Mouse (Mus musculus): ENCODE measurements at regions not wholly inside any gene's neighbourhood (a gene's known extent, or its start where the extent isn't known, plus 50 kb on each side); places are given as distances from the start of the nearest gene placed in this dataset.

DNA sequence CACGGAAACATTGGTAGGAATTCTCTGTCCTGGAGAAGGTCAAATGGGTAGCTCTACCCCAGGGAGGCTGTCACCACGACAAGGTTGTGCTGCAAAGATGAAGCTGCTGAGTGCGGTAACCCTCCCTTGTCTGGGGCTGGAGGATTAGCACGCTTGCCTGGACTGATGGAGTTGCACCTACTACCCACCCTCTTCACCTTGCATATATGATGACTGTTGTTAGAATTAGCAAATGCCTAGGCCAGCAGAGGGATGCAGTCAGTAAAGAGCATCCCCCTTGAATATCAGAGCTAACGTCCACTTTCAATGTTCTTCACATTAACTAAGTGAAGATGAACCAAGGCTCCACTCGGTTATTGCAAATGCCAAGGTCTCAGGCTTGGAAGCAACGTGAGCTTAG is 169.7 kb upstream of the Pabpc6 start:
- DNase-seq = no peak

DNA sequence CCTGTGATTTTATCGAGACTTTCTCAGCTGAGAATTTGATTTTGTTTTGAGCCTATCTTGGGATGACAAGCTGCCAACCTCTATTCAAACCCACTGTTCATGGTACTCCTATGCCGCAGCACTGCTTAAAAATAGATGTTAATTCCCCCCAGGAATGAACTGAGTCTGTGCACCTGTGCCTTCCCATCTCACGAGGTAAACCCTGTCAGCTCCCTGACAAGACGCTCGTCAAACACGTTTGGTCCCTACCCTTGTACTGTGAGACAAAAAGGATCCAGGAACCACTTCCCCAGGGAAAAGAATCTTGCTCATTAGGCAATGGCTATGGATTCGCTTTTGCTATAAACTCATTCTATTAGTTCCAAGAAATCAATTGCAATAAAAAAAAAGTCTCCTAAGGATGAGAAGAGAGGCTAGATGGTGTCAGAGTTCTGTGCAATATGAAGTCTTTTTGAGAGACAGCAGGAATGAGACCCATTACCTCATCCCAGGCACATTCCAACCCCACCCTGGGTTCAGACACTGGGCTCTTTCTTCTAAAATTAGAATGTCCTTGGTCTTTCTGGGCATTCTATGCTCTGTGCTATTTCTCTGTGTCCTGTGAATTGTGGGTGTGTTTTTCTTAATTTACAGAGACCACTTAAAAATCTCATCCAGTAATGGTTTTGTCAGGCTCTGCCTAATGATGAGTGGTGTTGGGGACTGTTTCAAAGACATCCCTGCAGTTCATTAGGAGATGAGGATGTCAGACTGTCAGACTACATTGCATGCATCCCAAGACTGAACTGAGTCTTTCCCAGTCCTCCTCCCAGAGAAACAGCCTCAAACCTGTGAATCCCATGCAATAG is 167.7 kb upstream of the Pabpc6 start:
- DNase-seq = no peak

DNA sequence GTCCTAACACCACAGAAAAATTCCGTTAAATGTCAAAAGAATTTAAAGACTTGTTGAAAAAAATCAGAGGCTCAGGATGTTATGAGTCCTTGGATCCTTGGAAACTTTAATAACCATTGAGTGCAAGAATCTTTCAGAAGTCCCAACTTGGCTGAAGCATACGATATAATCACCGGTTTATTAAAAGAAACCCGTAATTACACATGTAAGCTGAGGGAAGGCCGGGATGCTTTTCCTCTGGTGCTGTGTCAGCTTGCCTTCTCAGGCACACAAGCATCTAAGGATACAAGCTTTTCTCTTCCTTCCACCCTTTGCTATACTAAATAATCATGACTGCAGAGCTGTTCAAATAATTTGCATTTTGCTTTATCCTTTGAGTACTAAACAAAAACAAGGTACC is 160.4 kb upstream of the Pabpc6 start:
- no peak for DNase-seq

DNA sequence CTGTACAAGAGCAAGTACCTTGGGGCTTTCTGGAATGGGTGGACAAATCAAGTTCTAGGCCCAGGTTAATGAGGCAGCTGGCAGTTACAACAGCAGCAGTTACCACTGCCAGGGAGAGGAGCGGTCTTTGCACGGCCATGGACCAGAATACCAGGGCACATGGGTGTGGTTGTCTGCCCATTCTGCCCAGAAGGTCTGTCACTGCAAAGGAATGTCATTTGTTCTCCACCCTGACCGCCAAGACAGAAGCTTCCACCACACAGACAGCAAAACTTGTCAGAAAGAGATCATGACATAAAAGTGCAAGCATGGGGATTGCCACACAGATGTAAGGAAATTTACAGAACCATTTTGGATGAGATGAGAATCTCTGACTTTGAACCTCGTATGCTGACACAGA is 151.8 kb upstream of the Pabpc6 start:
- DNase-seq = no peak

DNA sequence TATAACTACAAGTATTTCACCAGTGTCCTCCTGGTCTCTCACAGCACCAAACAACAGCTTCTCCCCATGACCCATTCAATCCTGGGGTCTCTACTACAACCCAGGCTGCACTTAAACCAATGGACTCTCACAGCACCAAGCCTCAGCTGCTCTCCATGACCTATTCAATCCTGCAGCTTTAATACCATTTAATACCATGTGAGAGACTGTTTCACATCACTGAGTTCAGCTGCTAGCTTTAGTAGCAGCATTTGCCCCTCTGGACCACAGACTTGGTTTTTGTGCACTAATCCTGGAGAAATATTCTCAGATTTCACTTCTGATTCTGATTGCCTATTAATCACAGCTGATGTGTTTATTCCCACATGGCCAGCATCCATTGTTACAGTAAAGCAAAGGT is 147.5 kb upstream of the Pabpc6 start:
- DNase-seq = no peak

DNA sequence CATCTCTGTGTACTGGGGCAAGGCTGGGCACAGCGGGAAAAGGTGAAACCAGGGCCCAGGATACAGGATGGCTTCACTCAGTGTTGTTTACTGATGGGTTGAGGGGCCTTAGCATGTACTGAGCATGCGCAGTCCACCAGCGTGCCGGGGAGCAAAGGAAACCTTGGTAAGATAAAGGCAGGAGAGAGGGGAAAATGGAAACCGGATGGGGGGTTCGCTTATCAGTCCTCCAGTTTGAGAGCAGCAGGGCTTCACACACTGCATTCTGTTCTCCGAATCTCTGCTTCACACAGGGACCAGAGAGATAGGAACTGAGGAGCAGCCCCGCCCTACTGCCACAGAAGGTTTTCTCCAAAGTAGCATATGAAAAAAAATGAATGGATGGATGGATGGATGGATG is 127.6 kb upstream of the Pabpc6 start:
- DNase-seq = no peak

DNA sequence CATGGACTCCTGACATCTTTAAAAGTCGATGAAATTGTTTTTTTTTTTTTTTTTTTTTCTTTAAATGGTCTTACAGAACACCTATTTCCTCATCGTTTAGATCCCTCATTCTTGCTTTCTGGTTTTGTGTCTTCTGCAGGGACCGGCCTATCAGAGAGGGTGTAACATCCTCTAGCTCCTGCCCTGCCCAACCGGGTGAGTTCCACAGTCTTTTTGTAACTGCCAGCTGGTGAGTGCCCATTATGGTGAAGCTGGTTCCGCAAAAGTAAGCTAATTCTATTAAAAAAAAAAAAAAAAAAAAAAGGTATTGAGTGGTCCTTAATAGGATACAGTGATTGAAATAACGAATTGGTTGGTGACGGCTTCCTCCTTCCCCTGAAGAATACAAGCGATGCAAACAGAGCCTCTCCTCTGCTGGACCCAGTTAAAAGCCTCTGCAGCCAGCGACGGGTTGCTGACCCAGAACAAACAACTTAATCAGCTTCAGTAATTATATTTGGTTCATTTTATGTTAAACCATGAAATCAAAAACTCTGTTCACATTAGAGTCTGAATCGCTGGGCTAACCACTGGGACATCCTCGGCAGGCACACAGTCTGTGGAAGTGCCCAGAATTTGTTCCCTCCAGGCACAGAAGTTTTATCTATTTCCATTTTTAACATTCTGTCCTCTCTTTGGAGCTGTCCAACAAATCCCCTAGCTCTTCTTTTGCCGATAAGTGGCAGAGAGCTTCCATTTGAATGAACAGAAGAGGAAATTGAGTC is 126.9 kb upstream of the Pabpc6 start:
- no peak for DNase-seq

DNA sequence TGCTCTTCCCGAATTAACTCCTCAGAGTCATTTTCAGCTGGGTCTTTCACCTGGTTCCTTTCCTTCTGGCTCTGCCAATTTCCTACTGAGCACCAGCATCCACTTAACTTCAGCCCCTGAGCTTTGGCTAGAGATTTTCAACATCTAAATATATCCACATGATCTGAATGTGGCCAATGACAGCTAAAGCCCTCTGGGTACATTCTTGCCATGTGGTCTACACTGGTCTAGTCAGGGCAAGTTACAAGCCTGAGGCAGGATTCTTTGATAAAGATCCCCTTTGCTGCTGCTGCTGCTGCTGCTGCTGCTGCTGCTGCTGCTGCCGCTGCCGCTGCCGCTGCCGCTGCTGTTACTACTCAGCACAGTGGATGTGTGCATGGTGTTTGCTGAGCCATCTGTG is 109.3 kb upstream of the Pabpc6 start:
- no peak for DNase-seq

DNA sequence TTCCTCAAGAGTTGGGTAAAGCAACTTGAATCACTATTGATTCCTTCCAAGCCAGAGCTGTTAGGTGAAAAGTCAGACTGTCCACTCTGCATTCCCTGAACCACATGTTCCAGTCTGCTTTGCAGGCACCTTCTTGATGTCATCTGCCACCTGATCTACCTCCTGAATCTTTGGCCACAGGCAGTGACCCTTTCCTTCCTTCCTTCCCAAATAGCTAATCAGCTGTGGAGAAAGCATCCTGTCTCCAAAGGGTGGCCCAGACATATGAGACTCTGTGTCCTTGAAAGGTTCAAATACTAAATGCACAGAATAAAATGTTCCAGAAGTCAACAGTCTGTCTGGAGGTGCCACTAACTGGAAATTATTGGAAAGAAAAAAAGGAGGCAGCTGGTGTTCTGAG is 107.6 kb upstream of the Pabpc6 start:
- DNase-seq = no peak

DNA sequence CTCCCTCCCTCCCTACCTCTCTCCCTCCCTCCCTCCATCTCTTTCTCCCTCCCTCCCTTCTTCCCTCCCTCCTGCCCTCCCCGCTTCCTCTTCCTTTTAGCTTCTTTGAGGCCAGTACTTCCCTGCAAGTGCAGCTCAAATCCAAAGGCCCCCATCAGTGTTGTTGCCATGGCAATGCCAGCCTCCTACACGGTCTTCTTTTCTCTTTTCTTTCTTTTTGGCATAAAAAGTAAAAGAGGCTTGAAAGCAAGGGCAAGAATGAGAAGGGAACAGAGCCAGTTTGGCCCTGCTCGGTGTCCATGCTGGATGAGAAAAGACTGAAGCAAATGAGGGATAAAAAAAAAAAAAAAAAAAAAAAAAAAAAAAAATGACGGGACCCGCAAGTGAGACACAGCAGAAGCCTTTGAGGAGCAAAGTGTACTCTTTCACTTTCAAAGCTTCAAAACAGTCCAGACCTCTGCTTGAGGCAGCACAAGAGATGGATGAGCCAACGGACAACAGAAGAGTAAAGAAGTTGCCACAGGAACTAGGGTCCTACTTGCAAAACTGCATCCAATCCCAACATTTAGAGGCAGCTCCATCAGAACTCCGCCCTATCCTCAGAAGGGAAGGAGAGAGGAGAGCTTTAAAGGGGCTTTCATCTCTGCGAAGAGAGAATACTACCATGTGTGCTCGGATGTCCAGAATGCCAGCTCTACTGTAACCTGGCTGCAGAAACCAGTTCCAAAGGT is 106.9 kb upstream of the Pabpc6 start:
- DNase-seq = peak; percentile 55

DNA sequence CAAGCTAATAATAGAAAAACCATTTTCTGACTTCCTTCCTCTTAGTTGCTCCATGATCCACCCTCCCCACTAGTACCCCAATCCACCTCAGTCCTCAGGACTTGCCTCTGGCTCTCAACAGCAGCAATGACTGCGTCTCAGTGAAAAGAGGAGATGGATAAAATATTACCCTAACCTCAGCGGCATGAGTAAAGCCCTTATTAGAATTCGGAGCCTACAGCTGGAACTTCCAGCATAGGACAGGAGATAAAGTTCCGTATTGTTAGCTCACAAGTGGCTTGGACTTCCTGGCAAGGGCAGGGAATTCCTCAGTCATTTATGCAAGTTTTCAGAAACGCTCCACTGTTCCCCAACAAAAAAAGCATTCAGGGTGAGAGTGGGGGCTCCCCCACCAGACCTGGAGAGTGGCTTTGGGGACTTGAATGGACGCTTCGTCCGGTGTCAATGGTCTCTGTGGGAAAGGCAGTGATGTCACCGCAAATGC is 106.2 kb upstream of the Pabpc6 start:
- peak; percentile 61 for DNase-seq

DNA sequence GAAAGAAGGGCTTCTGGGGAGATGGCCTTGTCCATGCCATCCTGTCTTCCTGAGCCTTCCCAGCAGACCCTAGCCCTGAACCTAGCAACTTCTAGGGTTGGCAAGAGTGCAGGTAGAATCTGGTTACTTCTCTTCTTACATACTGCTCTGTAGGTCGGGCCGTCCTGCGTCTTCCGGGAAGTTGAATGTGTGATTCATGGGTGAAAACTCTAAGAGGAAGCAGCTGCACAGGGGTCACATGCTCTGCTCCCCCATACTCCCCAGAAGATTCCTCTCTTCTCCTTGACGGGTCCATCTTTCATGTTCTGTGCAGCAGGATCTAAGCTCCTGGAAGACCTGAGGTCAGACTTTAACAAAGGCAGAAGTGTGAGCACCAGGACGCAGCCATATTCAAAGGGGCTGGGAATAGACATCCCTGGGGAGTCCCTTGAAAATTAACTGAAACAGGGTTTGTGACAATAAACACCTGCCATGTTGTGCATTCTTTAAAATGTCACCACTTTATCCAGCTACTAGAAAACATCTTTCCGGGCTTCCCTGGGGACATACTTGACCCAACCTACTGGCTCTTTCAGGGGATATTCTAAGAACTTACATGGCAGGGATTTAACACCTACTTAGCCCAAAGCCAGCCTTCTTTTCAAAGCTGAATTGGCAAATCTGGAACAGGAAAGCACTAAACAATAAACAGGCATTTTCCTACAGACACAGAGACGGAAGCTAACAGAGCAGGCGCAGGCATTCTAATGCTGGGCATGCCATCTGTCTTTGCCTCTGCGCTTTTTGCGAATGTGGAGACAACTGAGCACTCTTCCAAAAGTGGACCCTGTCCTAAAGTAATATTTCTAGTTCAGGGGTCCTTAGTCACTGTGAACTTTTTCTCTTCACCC is 105.5 kb upstream of the Pabpc6 start:
- DNase-seq = peak; percentile 12

DNA sequence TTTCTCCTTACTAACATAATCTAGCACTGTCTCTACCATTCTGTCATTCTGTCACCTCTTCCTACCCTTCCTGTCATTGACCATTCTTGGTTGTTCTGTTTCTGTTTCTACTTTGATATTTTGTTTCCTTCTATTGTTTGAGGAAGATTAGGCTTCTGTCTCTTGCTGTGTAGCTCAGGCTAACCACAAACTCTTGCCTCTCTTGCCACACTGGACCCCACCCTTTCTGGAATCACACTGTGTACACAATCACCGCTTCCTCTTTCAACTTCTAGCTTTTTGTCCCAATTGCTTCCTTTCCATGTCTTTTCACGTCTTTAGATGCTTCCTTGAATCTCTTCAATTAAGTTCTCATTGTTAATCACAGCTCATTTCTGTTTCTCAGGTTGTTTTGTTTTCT is 104.2 kb upstream of the Pabpc6 start:
- DNase-seq = no peak

DNA sequence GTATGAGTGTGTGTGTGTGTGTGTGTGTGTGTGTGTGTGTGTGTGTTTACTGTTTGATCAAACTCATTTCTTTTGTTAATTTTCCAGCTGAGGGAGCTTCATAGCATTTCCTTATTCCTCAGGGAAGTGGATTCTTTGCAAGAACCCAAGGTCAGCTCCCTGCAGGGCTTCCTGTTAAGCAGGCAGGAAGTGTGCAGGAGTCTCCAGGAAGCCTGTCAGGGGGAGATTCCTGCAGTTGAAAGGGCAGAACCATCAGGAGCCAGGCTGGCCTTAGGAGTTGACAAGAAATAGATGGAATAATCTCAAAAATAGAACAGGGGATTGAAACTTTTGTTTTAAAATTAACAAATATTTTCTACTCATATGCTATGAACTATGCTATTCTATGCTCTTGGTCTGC is 98.8 kb upstream of the Pabpc6 start:
- peak; percentile 33 for DNase-seq

DNA sequence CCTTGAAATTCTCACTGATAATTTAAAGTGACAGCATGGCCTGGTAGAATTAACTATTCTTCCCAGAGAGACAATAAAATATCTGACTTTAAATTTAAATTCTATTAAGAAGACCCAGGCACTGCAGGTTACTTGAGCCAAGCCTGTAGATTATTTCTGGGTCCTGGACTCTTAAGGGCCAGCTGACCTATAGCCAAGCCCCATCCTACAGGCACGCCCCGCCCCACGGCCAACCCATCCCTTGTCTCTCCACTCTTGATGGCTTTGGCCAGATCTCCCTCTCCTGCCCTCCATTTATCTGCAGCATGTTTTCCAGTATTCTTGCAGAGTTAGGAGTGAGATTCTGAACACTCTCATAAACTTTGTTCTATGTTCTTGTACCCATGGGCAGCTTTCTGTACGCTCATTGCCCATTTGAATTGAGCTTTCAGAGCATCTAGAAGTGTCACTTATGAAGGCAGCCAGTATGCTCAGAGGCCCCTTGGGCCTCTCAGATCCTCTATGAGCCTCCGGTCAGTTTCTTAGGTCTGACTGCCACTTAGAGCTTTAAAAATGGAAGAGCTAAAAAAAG is 96.2 kb upstream of the Pabpc6 start:
- peak; percentile 31 for DNase-seq

DNA sequence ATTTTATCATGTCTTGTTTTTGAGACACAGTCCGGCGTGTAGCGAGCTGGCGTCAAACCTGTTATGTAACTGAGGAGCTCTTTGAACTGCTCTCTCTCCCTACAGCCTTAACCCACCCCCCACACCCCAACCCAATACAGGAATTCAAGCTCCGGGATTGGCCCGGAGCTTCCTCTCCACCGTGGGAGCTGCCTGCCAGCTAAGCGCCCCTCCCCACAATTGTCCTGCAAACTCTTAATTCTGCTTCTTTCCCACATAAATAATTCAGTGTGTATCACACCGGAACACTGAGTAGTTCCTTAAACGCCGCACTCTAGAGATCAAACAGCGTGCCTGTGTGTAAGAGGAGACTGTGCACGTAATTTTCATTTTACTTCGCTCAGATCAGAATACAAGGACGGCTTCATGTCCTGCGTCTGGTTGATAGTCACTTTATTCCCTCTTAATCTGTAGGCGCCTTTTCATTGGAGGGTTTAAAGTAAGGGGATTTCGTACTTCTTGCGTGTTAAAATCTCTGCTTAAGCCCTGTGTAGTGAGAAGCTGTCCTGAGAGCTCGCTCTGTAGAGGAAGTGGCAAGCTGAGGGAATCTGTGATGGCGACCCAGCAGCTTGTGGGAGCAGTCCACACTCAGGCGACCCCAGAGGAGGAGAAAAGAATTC is 95.3 kb upstream of the Pabpc6 start:
- peak; percentile 82 for DNase-seq

DNA sequence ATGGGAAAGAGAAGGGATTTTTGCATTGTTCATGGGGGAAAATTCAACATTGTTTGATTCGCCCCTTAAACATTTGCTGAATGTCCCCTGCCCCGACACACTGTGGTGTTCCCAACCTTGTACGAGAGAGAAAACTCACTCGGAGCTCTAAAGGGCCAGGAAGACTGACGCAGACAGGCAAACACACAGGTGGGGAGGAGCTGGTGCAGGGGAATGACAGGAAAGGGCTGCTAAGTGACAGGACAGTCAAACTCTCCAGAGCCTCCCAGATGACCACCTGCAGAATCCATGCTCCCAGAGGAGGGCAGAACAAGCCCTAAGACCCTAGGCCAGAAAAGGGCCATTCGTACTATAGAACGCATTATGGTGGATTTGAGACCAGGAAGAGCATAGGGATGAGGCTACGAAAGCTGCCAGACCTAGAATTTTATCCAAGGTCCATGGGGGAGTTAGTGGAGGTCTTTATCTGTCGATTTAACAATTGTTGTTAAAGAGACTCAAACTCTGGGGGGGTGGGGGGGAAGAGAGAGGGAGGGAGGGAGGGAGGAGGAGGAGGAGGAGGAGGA is 94.6 kb upstream of the Pabpc6 start:
- DNase-seq = peak; percentile 54

DNA sequence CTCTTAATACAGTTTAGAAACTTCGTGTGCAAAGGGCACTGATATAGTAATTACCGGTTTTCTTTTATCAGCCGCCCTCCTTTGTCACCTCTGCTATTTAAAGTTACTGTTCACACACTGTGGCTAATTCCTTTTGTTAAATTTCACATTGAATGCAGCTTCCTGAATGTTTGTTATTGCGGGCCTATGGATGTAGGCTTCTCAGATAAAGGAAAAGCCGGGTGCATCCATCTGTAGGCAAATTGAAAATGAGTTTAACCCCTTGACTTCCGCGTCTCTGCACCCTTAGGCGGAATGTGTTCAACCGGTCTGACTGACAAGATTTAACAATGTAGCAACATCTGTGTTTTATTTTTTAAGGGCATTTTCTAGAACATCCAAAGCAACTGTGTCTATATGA is 93.6 kb upstream of the Pabpc6 start:
- peak; percentile 71 for DNase-seq

DNA sequence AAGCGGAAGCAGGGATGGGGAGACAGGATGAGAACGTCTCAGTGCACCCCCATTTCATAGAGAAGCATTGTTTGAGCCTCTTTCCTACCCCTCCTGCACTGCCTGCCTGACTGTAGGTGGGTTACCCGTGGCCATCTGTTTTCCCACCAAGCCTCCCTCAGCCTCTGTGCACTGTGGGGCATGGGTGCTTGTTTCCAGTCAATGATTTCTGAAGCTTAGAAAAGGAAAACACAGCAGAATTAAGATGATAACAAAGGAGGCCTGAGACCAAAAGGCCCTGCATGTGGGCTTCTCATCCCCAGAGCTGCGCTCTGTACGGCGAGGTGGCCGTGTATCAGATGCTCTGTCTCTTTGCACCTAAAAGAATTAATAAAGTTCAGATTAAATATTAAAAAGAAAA is 92.9 kb upstream of the Pabpc6 start:
- peak; percentile 16 for DNase-seq

DNA sequence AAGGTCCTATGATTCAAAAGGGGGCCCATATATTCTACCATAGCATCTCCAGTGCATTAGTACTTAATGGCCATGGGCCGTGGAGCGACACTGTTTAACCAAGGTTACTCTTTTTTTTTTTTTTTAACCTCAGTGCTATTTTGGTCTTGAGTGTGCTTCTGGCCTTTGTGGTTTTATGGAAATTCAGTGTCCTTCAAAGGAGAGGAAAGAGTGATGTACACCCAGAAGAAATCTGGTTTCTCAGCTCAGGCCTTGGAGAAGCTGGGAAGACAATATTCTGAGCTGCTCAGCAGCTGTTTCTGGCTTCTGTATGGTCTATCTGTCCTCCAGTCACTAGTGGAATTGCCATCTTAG is 91.2 kb upstream of the Pabpc6 start:
- DNase-seq = no peak

DNA sequence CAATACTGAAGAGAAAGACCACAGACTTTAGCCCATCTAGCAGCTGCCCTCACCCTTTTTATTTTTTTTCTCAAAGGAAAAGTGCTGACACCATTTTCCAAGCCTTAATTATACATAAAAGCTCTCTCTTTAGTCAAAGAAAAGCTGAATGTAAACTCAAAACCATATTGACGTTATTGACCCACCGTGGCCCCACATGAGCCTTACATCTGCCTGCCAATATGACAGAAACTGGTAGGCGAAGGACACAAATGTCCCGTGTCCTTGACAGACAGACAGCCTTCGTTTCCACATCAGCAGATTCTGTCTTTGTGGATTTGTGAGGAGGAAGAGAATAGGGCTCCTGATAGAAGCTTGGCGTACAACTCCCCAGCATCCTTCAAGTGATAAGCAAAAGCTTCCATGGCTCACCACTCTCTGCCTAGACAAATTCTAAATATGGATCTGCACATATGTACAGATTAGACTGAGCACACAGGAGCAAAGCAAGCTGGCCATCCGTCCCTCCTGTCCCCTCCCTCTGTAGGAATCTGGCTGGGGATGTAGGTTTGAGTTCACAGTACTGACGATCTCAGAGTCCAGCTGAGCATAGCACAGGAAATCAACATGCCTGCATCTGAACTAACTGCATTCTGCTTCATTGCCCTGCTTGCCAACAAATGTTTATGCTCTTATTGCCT is 90.6 kb upstream of the Pabpc6 start:
- no peak for DNase-seq
